Mouse (Mus musculus): ENCODE measurements around the gene Calm4.

- TF ChIP-seq CTCF (IDR thresholded peaks at IDR 0.05; ENCODE audit: borderline replicate concordance, extremely low read depth, insufficient read depth, insufficient read length) (no peak), POLR2A (IDR thresholded peaks at IDR 0.05; ENCODE audit: borderline replicate concordance, extremely low read depth, insufficient read depth, insufficient read length, poor library complexity, severe bottlenecking) (no peak)
These were observed 40.2 kb downstream of the Calm4 start for GRCm38 (mm10) chr13:3877679-3878220.

All from brain, embryonic 14.5 days (tissue).